Mouse (Mus musculus) kidney, postnatal 14 days (tissue): ENCODE results near the gene Cntn1.
"Not testable (repeated sequence)": the region's sequence is repeated elsewhere in the genome, so short reads cannot be mapped to it uniquely, and the experiment has no call there.

Experiments
- DNase-seq: peaks from one replicate; pipeline ENCODE4 v3.0.0; 2022; ENCODE audit warnings: mixed read lengths

Gene Cntn1

DNA sequence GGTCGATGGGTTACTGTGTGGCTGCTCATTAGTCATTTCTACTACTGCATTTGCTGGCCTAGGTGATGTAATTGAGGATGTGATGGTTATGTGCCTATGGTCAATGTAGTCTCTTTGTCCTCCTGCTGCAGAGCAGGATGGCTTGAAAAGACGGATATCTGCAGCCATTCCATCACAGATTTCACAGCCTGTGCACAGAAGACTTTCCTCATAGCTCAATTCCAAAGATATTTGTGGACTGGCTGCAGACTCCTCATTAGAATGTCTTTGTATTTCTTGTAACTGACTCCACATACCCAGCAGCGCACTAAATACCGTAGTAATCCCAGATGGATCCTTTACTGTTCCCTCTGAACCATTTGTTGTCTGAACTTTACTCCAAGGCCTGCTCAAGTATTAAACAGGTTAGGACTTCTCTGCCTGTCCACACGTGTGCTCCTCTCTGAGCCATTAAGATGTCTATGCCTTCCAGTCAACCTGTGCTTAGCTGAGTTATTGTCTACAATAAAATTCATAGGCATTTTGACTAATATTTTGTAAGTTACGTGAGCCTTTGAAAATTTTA, 220.9 kb downstream of the Cntn1 start:
- no peak for DNase-seq

DNA sequence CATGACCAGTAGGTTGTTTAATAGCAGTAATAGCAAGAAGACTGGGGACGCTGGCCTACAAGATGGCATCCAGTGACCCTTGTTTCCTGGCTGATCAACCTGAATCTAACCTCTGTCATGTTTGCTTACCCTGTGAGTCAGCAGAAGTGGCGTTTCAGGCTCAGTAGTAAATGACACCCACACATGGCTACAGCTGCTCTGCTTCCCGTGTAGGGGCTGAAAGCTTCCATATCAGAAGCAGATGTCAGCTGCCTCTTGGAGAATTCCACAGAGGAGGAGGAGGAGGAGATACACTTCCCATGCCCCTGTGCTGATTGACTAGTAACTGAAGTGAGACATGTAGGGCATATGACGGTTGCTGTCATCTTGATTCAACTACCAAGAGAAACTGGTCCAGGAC, 225.9 kb downstream of the Cntn1 start:
- no peak for DNase-seq

DNA sequence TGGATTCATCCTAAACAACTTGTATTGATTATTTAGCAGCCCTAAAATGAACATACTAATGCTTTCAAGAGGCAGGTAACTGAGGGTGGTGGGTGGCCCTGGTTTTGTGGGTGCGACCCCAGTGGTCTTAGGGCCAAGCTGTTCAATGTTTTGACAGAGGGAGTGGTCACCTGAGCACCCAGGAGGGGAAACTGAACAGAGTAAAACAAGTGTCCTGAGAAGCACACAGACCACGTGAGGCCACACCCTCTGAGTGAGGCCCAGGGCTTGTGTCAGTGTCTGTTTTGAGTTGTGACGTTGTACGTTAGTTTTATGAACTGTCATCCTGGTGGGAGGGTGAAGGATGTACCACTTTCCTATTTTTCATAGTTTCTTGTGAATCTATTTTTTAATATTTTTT, 227.0 kb downstream of the Cntn1 start:
- DNase-seq = no peak

DNA sequence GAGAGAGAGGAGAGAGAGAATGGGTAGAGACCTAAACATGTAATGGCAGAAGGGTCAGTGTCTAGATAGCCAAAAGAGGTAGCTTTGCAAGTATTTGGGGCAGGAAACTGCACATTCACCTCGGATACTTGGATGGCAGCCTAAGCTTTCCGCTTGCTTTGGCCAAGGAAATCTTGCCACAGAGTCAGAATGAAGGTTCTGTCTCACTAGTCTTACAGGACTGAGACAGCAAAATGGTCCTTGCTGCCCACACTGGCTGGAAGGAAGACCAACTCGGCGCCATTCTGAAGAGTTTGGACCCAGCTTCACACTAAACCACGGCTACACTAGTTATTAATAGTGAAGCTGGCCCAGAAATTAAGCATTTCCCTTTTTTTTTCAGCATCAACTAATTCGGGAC, 230.0 kb downstream of the Cntn1 start:
- no peak for DNase-seq

DNA sequence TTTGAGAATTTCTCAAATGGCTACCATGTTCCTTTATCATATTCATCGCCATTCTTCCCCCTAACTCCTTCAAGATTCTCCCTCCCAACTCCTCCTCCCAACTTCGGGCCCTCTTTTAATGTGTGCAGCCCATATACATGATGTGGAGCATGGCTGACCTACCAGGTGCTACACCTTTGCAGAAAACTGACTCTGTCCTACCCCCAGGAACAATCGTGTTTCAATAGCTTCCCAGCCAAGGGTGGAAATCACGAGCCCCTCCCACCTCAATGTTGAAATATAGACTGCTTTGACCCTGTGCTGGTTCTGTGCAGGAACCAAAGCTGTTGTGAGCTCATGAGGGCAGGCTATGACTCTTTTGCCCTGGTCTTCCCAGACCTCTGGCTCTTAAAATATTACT, 236.7 kb downstream of the Cntn1 start:
- DNase-seq = no peak

DNA sequence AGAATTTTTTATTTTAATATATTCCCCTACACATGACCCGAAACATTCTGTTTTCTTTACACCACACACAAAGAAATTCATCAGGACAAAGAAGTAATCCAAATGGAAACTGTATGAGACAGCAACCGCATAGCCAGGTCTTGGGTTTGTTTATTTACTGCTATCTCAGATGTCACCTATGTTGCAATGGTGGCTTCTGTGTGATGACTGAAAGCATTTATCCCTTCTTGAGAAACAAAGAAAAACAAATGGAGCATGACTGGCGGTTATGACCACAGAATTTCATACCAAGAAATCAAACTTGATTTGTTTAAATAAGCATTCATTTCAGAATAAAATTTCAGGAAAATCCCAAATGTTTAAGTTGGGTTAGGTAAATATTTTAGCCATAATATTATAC, 245.5 kb downstream of the Cntn1 start:
- no peak for DNase-seq

DNA sequence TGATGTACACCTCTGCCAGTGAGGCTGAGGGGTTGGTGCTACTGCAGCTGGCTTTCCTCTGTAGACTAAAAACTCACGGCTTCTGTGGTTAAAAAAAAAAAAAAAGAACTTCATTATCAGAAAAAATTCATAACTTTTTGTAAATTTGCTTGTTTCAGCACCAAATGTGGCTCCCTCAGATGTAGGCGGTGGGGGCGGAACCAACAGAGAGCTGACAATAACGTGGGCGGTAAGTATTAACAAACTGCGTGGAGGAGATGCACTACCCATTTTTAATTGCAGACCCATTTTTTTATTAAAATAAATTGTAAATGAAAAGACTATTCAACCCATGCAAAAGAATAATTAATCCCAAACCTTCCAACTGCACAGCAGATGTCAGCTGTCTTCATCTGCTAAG, 251.8 kb downstream of the Cntn1 start:
- no peak for DNase-seq

DNA sequence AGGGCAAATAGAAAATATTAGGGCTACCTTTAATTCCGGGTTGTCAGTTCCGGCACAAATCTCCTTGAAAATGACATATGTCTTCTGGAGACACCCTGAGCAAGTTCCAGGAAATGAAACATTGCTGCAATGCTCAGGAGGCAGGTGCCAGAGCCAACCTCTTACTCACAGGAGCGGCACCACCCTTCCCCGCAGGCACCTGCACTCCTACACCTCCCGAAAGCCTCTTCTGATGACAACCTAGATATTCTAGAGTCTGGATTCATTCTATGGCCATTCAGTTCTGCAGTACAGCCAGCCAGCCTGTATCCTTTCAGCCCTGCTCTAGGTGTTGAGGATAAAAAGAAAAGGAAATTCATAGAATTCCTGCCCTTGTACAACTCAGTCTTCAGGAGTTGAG, 253.3 kb downstream of the Cntn1 start:
- DNase-seq = no peak

DNA sequence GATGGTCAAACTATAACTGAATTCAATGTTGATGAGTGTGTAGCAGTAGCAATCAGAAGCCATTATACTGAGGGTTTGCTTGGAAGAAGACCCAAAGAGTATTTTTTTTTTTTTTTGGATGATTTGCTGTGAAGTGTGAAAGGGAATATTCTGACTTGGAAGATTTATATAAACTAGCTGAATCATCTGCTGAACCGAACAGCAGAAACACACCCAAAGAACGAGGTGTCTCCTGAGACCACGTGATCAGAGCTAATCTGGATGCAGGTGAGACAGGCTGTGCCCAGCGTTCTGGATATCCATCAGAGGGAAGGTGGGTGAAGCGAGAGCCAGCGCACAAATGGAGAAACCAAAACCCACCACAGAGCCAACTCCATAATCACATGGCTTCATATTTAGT, 271.0 kb downstream of the Cntn1 start:
- DNase-seq = no peak

DNA sequence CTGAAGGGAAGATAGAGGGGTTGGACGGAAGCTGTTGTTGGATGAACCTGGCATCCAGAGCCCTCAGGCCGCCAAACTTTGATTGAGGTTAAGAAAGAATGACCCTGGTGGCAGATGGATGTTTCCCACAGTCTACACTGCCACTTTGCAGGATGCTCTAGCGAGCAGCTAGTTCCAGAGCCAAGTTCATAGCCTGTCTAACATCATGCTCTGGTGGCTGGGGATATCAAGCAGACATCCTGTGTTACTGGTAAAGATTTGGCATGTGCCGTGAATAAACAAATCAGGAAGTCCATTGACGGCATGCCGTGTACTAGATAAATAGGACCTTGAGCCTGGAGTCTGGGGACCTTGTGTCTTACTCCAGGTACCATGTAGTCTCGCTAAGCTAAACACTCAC, 276.1 kb downstream of the Cntn1 start:
- DNase-seq = no peak

DNA sequence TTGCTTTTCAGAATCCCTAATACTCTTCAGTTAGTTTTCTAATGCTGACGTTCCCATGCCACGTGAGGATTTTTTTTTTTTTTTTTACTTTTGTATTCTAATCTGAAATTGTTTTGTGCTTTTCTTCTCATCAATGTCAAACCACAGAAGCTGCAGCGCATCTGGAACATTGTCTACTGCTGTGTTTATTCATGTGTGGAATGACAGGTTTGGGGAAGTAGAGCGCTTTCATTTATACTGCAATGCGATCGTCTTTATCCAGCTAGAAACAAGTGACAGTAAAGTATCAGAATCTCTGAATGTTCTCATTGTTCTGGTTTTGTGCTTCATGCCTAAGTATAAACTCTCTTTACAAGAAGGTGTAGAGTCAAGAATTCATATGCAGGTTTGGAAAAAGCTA, 289.3 kb downstream of the Cntn1 start:
- DNase-seq = no peak

DNA sequence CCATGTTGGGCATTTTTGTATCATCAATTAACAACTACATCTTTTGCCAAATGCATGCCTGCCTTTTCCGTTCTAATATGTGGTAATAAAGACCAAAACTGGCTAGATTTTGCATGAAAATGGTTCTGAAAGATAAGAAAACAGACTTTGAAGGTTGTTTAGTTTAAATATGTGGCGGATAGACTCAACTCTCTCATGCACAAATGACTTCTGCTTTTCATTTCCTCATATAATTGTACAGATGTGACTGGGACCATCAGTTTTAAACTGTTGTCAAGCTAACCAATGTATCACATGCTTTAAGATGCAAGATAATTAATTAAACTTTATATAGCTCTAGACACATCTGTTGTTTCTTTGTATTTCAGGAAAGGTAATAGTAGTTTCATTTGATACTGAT, 290.5 kb downstream of the Cntn1 start:
- DNase-seq = no peak

DNA sequence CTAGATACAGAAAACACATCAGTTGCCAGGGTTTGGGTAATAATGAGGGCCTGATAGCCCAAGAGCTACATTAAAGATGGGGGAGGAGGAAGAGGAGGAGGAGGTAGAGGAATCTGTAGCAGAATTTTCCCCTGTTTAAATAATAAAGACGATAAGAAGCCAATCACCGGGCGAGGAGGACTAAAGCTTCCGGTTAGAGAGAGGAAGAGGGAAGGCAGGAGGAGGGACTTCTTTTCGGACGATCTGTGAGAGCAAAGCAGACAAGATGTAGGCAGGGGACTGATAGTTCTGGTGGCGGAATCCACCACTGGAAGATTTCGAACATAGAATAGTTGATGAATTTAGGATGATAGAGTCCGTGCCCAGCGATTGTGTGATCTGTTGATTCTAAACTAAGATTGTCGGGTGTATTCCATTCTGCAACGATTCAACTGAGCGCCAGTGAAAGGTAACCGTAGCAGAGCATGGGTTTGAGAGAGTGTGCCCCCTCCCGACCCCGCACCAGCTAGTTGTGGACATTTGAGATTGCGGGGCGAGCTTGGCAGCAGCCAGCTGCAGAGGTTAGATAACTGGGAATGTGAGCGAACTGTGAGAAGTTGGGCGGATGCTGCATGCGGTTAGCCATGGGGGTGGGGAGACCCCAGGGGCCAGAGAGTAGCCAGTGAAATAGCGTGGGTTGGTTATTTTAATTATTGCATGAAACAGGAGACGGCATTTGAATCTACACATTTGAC, 293.3 kb downstream of the Cntn1 start:
- no peak for DNase-seq

DNA sequence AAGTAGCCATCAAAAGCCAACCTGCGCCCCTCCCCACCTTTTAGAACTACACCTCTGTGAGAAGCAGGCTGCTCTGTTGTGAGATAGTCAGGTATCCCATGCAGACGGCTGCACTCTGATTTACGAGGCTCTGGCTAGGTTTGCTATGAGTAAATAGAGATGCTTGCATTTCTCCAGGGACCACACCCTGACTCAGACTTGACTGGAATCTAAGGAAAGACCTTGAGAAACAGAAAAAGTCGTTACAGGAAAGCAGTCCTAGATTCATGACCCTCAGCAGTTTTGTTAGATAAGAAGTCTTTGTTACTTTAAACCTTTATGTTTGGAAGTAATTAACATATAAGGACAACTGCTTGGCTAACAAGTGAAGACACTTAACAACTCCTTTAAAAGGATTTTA, 296.5 kb downstream of the Cntn1 start:
- no peak for DNase-seq

DNA sequence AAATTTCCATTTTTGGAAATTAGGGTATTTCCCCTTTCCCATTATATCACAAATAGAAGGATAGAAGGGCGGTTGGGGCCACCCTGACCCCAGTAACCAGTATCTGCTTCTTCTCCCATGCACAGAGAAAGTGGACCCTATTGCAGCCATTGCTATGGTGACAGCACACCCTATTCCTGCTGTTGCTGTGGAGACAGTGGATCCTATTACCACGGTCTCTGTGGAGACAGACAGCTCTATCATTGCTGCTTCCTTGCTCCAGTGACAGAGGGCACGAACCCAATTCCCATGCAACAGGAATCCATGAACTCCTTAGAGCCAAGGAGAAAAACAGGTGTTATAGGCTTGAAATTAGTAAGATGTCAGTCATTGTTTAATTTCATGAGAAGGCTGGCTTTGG, 296.9 kb downstream of the Cntn1 start:
- DNase-seq = no peak

DNA sequence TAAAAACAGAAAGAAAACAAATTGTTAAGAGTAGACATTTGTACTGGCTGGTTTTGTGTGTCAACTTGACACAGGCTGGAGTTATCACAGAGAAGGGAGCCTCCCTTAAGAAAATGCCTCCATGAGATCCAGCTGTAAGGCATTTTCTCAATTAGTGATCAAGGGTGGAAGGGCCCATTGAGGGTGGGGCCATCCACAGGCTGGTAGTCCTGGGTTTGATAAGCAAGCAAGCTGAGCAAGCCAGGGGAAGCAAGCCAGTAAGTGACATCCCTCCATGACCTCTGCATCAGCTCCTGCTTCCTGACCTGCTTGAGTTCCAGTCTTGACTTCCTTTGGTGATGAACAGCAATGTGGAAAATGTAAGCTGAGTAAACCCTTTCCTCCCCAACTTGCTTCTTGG, 297.5 kb downstream of the Cntn1 start:
- not testable (repeated sequence) for DNase-seq

DNA sequence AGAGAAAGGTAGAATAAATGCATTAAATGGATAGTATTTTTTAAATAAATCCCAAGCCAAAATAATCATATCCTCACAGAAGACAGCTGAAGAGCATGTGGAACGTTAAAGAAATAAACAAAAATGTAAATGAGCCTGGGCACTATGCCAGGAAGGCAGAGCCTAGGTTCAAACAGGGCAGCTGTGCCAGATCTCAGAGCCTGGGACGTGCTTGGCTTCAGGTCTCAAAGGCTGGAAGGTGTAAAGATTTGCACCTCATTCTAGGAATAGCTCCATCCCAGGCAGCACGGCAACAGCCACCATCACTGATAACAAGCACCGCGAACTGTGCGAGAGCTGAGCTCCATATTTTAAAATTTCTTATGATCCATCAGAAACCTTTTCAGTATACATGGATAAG, 313.2 kb downstream of the Cntn1 start:
- DNase-seq = peak; percentile 14

DNA sequence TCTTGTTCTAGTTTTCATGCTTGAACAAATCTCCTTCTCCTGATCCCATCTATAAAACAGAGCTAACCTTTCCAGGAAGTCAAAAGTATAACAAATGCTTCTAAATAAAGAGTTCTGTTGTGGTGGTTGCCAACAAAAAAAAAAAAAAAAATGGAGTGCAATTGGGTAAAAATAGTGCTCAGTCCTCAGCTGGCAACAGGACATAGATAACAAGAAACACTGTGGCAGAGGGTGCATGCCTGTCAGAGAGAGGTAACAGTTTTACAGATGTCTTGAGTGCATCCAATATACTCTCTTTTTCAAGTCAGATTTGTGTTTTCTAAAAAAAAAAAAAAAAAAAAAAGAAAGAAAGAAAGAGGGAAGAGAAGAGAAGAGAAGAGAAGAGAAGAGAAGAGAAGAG, 313.6 kb downstream of the Cntn1 start:
- no peak for DNase-seq
